Mouse (Mus musculus): ENCODE results near the gene Bhmt. TPM values are rescaled to one million over a fixed set of nuclear protein-coding genes. Genes with fewer than 3 reads are reported as not detected.

Gene Bhmt
- total RNA-seq, 2 experiments from 2014 or later, result not detected

GRCm38 (mm10) chr13:93636561-93636960 lies 1.2 kb downstream of the Bhmt start:
- intact Hi-C loops (cut with DNase I), result no loop called here
- H3K27ac ChIP-seq, result no peak overlapping the region
- no peak for TF ChIP-seq CTCF (IDR thresholded peaks at IDR 0.05)
- H3K4me3 ChIP-seq, result no peak overlapping the region
- no peak for DNase-seq

- no peak for DNase-seq
- intact Hi-C loops (cut with DNase I), result no loop called here
- TF ChIP-seq CTCF (IDR thresholded peaks at IDR 0.05), result no peak
- H3K4me3 ChIP-seq, result no peak overlapping the region
- no peak overlapping the region for H3K27ac ChIP-seq
Observed at GRCm38 (mm10) chr13:93632927-93633326, 4.8 kb downstream of the Bhmt start.

GRCm38 (mm10) chr13:93630941-93631705 lies 6.6 kb downstream of the Bhmt start:
- Histone ChIP-seq H3K4me3 (no peak overlapping the region), H3K27ac (no peak overlapping the region)
- no peak for DNase-seq
- TF ChIP-seq CTCF (IDR thresholded peaks at IDR 0.05), result no peak
- intact Hi-C loops (cut with DNase I), result no loop called here

- intact Hi-C loops (cut with DNase I), result no loop called here
- no peak for TF ChIP-seq CTCF (IDR thresholded peaks at IDR 0.05)
Observed at GRCm38 (mm10) chr13:93628861-93629260, 8.9 kb downstream of the Bhmt start.

GRCm38 (mm10) chr13:93614361-93614948 lies 23.3 kb downstream of the Bhmt start:
- H3K4me3 ChIP-seq, result no peak overlapping the region
- no peak overlapping the region for H3K27ac ChIP-seq
- no peak for TF ChIP-seq CTCF (IDR thresholded peaks at IDR 0.05)
- no peak for DNase-seq
- intact Hi-C loops (cut with DNase I), result loop anchor here (5.0 to 10.0 kb wide), 5 partner anchors 117 to 862 kb away; partner anchors contain the start of gene Jmy

More at GRCm38 (mm10) chr13:93628861-93629260, 8.9 kb downstream of the Bhmt start:
- no peak overlapping the region for H3K4me3 ChIP-seq
- no peak for DNase-seq
- no peak overlapping the region for H3K27ac ChIP-seq

- TF ChIP-seq CTCF (IDR thresholded peaks at IDR 0.05), result no peak
- H3K4me3 ChIP-seq, result no peak overlapping the region
- DNase-seq, result no peak
- H3K27ac ChIP-seq, result no peak overlapping the region
- intact Hi-C loops (cut with DNase I), result loop anchor here (5.0 to 10.0 kb wide), 5 partner anchors 116 to 861 kb away; partner anchors contain the start of gene Jmy
Observed at GRCm38 (mm10) chr13:93613771-93614170, 24.0 kb downstream of the Bhmt start.

- peak; percentile 70 for DNase-seq
- Histone ChIP-seq H3K27ac (peak overlapping the region; percentile 57; the same call in 1 of the 2 replicates), H3K4me3 (peak overlapping the region; percentile 56)
- peak; percentile 95 for TF ChIP-seq CTCF (IDR thresholded peaks at IDR 0.05)
- intact Hi-C loops (cut with DNase I), result loop anchor here (5.0 to 10.0 kb wide), 5 partner anchors 116 to 861 kb away; partner anchors contain the start of gene Jmy
Observed at GRCm38 (mm10) chr13:93612660-93613607, 24.8 kb downstream of the Bhmt start.

GRCm38 (mm10) chr13:93608476-93608875 lies 29.3 kb downstream of the Bhmt start:
- no peak overlapping the region for H3K4me3 ChIP-seq
- DNase-seq, result no peak
- H3K27ac ChIP-seq, result no peak overlapping the region
- intact Hi-C loops (cut with DNase I), result no loop called here
- no peak for TF ChIP-seq CTCF (IDR thresholded peaks at IDR 0.05)

- no peak overlapping the region for H3K4me3 ChIP-seq
- DNase-seq, result no peak
- no peak for TF ChIP-seq CTCF (IDR thresholded peaks at IDR 0.05)
- no peak overlapping the region for H3K27ac ChIP-seq
- intact Hi-C loops (cut with DNase I), result no loop called here
Observed at GRCm38 (mm10) chr13:93607701-93608100, 30.1 kb downstream of the Bhmt start.

GRCm38 (mm10) chr13:93606868-93607578 lies 30.7 kb downstream of the Bhmt start:
- intact Hi-C loops (cut with DNase I), result no loop called here
- no peak for DNase-seq
- no peak for TF ChIP-seq CTCF (IDR thresholded peaks at IDR 0.05)
- Histone ChIP-seq H3K4me3 (no peak overlapping the region), H3K27ac (no peak overlapping the region)

- Histone ChIP-seq H3K4me3 (no peak overlapping the region), H3K27ac (no peak overlapping the region)
- TF ChIP-seq CTCF (IDR thresholded peaks at IDR 0.05), result no peak
- DNase-seq, result no peak
- intact Hi-C loops (cut with DNase I), result no loop called here
Observed at GRCm38 (mm10) chr13:93604698-93605097, 33.1 kb downstream of the Bhmt start.

- Histone ChIP-seq H3K27ac (no peak overlapping the region), H3K4me3 (no peak overlapping the region)
- DNase-seq, result no peak
- intact Hi-C loops (cut with DNase I), result no loop called here
- TF ChIP-seq CTCF (IDR thresholded peaks at IDR 0.05), result no peak
Observed at GRCm38 (mm10) chr13:93601527-93601926, 36.2 kb downstream of the Bhmt start.
